Mouse (Mus musculus): Measurements from ENCODE around the gene Nsun4. TPM values are rescaled to one million over a fixed set of nuclear protein-coding genes. Genes with fewer than 3 reads are reported as not detected.

Nsun4 gene
- polyA plus RNA-seq, 2 experiments: 13.4 to 18.8 TPM

GRCm38 (mm10) chr4:115994662-115995375 lies 58.9 kb downstream of the Nsun4 start:
- no peaks in the 10 kb centered on the region for H3K36me3 ChIP-seq (ENCODE audit: control insufficient read depth, insufficient read depth, low read length)
- H3K9ac ChIP-seq (ENCODE audit: low read depth, low read length, severe bottlenecking): no peak overlapping the region
- no peak for ATAC-seq (ENCODE audit: low FRiP score, low read depth)
- H3K4me1 ChIP-seq (ENCODE audit: control insufficient read depth, insufficient read depth, low read length): no peaks in the 10 kb centered on the region
- no peaks in the 10 kb centered on the region for H3K27me3 ChIP-seq (ENCODE audit: control insufficient read depth, insufficient read depth, low read length)
- H3K9me3 ChIP-seq (ENCODE audit: control insufficient read depth, low read length): no peaks in the 10 kb centered on the region
- H3K4me2 ChIP-seq (replicated peaks; ENCODE audit: low read depth, low read length, severe bottlenecking): no peak overlapping the region
- 84% methylated on average over 16 of the region's 16 CpGs for WGBS
- H3K4me3 ChIP-seq (replicated peaks; ENCODE audit: low read length): no peak overlapping the region
- DNase-seq (ENCODE audit: low spot score): no peak
- no peak overlapping the region for H3K27ac ChIP-seq (replicated peaks; ENCODE audit: low read depth, low read length)
- TF ChIP-seq POLR2A (IDR thresholded peaks at IDR 0.05; ENCODE audit: borderline replicate concordance, extremely low read depth, insufficient read depth, insufficient read length): no peak

GRCm38 (mm10) chr4:115989382-115989781 lies 64.3 kb downstream of the Nsun4 start:
- no peak for DNase-seq (ENCODE audit: low spot score)
- 71% methylated on average over 7 of the region's 7 CpGs for WGBS
- Histone ChIP-seq H3K4me1 (ENCODE audit: control insufficient read depth, insufficient read depth, low read length) (no peaks in the 10 kb centered on the region), H3K27me3 (ENCODE audit: control insufficient read depth, insufficient read depth, low read length) (0 out of 2 replicates have a peak, but pooled peaks cover 2% of the 10 kb centered on the region), H3K27ac (replicated peaks; ENCODE audit: low read depth, low read length) (no peak overlapping the region), H3K9me3 (ENCODE audit: control insufficient read depth, low read length) (no peaks in the 10 kb centered on the region), H3K36me3 (ENCODE audit: control insufficient read depth, insufficient read depth, low read length) (no peaks in the 10 kb centered on the region), H3K4me3 (replicated peaks; ENCODE audit: low read length) (no peak overlapping the region), H3K9ac (ENCODE audit: low read depth, low read length, severe bottlenecking) (no peak overlapping the region), H3K4me2 (replicated peaks; ENCODE audit: low read depth, low read length, severe bottlenecking) (no peak overlapping the region)
- TF ChIP-seq POLR2A (IDR thresholded peaks at IDR 0.05; ENCODE audit: borderline replicate concordance, extremely low read depth, insufficient read depth, insufficient read length): no peak
- ATAC-seq (ENCODE audit: low FRiP score, low read depth): no peak

GRCm38 (mm10) chr4:115987858-115988530 lies 65.7 kb downstream of the Nsun4 start:
- Histone ChIP-seq H3K4me1 (ENCODE audit: control insufficient read depth, insufficient read depth, low read length) (no peaks in the 10 kb centered on the region), H3K4me3 (replicated peaks; ENCODE audit: low read length) (no peak overlapping the region), H3K27ac (replicated peaks; ENCODE audit: low read depth, low read length) (no peak overlapping the region), H3K27me3 (ENCODE audit: control insufficient read depth, insufficient read depth, low read length) (0 out of 2 replicates have a peak, but pooled peaks cover 5% of the 10 kb centered on the region), H3K9me3 (ENCODE audit: control insufficient read depth, low read length) (no peaks in the 10 kb centered on the region), H3K4me2 (replicated peaks; ENCODE audit: low read depth, low read length, severe bottlenecking) (no peak overlapping the region), H3K9ac (ENCODE audit: low read depth, low read length, severe bottlenecking) (no peak overlapping the region), H3K36me3 (ENCODE audit: control insufficient read depth, insufficient read depth, low read length) (no peaks in the 10 kb centered on the region)
- ATAC-seq (ENCODE audit: low FRiP score, low read depth): no peak
- no peak for DNase-seq (ENCODE audit: low spot score)
- WGBS: 72% methylated on average over 5 of the region's 5 CpGs
- TF ChIP-seq POLR2A (IDR thresholded peaks at IDR 0.05; ENCODE audit: borderline replicate concordance, extremely low read depth, insufficient read depth, insufficient read length): no peak

GRCm38 (mm10) chr4:115987436-115987835 lies 66.2 kb downstream of the Nsun4 start:
- H3K9me3 ChIP-seq (ENCODE audit: control insufficient read depth, low read length): no peaks in the 10 kb centered on the region
- ATAC-seq (ENCODE audit: low FRiP score, low read depth): no peak
- H3K4me3 ChIP-seq (replicated peaks; ENCODE audit: low read length): no peak overlapping the region
- H3K9ac ChIP-seq (ENCODE audit: low read depth, low read length, severe bottlenecking): no peak overlapping the region
- 0 out of 2 replicates have a peak, but pooled peaks cover 5% of the 10 kb centered on the region for H3K27me3 ChIP-seq (ENCODE audit: control insufficient read depth, insufficient read depth, low read length)
- no peak overlapping the region for H3K4me2 ChIP-seq (replicated peaks; ENCODE audit: low read depth, low read length, severe bottlenecking)
- no peak for DNase-seq (ENCODE audit: low spot score)
- no peaks in the 10 kb centered on the region for H3K36me3 ChIP-seq (ENCODE audit: control insufficient read depth, insufficient read depth, low read length)
- no peak overlapping the region for H3K27ac ChIP-seq (replicated peaks; ENCODE audit: low read depth, low read length)
- no peaks in the 10 kb centered on the region for H3K4me1 ChIP-seq (ENCODE audit: control insufficient read depth, insufficient read depth, low read length)
- WGBS: 80% methylated on average over 1 of the region's 1 CpGs
- TF ChIP-seq POLR2A (IDR thresholded peaks at IDR 0.05; ENCODE audit: borderline replicate concordance, extremely low read depth, insufficient read depth, insufficient read length): no peak

- no peak for DNase-seq (ENCODE audit: low spot score)
- Histone ChIP-seq H3K9me3 (ENCODE audit: control insufficient read depth, low read length) (no peaks in the 10 kb centered on the region), H3K9ac (ENCODE audit: low read depth, low read length, severe bottlenecking) (no peak overlapping the region), H3K36me3 (ENCODE audit: control insufficient read depth, insufficient read depth, low read length) (no peaks in the 10 kb centered on the region), H3K27me3 (ENCODE audit: control insufficient read depth, insufficient read depth, low read length) (peaks cover 19% of the 10 kb centered on the region), H3K4me1 (ENCODE audit: control insufficient read depth, insufficient read depth, low read length) (no peaks in the 10 kb centered on the region), H3K27ac (replicated peaks; ENCODE audit: low read depth, low read length) (no peak overlapping the region), H3K4me2 (replicated peaks; ENCODE audit: low read depth, low read length, severe bottlenecking) (no peak overlapping the region), H3K4me3 (replicated peaks; ENCODE audit: low read length) (no peak overlapping the region)
- TF ChIP-seq POLR2A (IDR thresholded peaks at IDR 0.05; ENCODE audit: borderline replicate concordance, extremely low read depth, insufficient read depth, insufficient read length): no peak
- WGBS: 36% methylated on average over 8 of the region's 8 CpGs
- ATAC-seq (ENCODE audit: low FRiP score, low read depth): no peak
Measured at GRCm38 (mm10) chr4:115984967-115985366, 68.7 kb downstream of the Nsun4 start.

Measured in limb, embryonic 14.5 days (tissue).